Mouse (Mus musculus) embryo, embryonic 10.5 days (tissue): ENCODE results near the gene Kcnmb4.
A peak's percentile ranks its signal among the peaks of the same experiment; 100 is the strongest.

ENCODE experiments used
- DNase-seq: peaks from one replicate; pipeline ENCODE4 v3.0.0-alpha.2; 2015; ENCODE audit warnings: low spot score

Gene Kcnmb4

DNA sequence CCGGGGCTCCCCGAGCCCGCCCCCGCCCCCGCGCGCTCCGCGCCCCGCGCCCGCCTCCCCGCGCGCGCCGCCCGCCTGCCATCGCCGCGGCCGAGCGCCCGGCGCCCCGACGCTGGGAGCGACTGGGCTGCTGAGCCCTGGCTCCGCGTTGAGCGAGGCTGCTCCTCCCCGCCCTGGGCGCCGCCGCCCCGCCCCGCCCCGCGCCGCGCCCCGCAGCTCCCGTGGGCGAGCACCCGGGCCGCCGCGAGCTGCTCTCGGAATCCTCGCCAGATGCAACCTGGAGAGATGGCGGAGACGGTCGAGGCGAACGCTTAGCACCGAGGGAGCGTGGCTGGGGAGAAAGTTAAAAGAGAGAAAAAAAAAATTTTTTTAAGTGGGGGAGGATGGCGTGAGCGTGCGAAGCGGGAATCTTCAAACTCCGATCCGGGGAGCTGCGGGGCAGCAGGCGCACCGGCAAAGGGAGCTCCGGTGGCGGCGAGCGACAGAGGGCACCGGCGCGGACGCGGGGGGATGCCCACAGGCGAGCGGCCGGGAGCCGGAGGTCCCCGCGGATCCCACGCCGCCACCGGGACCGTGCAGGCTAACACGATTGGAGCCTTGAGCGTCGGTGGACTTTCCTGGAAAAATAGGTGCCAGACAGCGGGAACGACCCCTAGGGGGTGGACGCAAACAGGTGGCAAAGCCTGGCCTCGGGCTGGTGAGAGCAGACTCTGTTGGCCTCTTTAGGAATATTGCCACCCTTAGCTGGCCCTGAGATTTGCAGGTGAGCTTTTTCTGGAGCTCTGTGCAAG lies at the start of gene Kcnmb4:
TSS of gene Kcnmb4 (minus strand) at position 120 of the 791 bp plus-strand sequence.
- peak; percentile 64 for DNase-seq

GRCm38 (mm10) chr10:116519588-116519987 lies 45.9 kb upstream of the Kcnmb4 start:
- DNase-seq = no peak

- DNase-seq = no peak
Measured at GRCm38 (mm10) chr10:116515590-116515989, 41.9 kb upstream of the Kcnmb4 start.

DNA sequence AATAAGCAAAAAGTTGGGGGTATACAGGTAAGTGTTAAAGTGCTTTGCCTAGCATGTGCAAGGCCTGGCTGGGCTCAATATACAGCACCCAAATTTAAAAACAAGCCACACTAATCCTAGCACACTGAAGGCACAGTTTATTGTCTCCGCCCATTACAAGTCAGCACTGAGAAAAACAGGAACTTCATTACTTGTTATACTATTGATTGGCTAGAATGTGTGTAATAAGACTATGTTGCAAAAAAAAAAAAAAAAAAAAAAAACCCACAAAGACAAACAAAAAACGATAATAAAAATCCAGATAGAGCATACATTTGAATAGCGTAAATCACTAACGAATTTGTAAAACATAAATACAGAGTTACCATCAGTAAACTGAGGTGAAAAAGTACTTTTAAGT lies 41.5 kb upstream of the Kcnmb4 start:
- DNase-seq = no peak

GRCm38 (mm10) chr10:116513254-116513635 lies 39.6 kb upstream of the Kcnmb4 start:
- DNase-seq = no peak

DNA sequence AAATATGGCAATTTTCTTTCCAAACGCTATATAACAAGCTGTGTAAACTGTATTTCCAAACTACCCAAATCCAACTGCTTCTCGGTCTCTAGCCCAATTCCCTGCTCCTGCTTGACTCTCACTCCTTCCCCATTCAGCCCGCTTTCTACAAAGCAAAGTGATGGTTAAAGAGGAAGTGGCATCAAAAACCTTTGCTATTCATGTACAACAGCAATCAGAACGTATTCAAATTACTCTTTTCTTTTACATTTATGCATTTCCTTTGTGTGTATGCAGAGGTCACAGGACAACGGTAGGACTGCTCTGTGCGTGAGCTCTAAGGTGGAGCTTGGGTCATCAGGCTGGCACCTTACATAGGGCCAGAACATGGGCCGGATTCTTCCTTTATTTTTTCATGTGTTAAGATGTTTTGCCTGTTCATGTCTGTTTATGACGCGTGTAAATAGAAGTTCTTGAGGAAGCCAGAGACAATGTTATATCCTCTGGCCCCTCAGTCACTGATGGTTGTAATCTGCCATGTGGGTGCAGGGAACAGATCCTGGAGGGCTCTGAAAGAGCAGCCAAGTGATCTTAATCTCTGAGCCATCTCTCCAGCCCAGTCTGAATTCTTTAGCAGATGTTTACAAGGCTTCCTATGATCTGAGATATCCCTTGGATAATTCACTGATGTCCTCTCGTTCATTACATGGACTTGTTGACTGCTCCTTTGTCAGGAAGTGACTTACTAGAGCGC lies 39.0 kb upstream of the Kcnmb4 start:
- DNase-seq = no peak

GRCm38 (mm10) chr10:116505303-116506014 lies 31.8 kb upstream of the Kcnmb4 start:
- DNase-seq = no peak

DNA sequence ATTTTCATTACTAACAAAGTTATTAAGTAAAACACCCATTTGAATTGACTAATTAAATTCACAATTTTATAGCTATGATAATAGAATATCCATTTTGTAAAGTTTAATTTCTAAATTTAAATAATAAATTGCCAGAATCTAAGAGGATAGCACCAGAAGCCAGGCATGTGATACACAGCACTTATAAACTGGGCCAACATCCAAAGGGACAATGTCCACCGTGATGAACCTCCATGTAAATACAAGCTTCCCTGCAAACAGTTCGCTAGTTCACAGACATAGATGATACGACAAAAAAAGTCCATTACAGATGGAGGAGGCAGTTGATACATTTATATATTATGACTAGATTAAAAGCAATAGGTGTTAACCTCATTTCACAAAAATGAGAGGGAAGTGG lies 19.1 kb upstream of the Kcnmb4 start:
- DNase-seq = no peak

DNA sequence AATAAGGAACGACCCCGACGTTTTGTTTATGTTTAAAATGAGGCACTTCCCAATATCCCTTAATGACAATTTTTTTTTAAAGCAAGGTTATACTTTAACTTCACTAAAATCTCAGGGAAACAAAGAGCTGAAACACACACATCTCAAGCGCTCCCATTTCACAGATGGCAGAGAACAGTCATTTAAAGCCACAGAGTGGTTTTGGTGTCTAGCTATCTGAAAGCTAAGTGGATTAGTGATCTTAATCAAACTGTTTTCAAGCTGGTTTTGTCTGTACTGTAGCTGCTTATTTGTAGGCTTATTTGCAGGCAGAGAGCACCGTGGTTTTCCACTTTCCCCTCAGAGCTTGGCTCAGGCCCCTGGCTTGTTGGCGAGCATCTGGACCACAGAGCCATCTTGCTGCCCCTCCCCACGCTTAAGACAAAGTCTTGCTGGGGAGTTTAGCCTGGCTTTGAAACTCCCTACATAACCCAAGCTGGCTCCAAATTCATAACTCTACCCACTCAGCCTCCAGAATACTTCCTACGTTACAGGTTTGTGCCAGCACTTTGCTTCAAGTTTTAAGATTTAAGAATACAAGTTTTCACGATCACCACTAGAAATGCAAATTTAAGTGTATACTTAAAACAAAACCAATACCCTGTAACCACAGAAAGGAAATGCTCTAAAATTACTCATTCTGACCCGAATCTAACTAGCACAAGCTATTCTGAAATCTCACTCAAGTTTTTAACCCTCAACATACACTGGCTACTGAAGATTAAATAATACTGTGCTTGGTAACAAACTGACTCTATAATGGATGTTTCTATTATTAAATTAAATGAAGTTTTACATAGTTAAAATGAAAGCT lies 13.4 kb upstream of the Kcnmb4 start:
- no peak for DNase-seq

DNA sequence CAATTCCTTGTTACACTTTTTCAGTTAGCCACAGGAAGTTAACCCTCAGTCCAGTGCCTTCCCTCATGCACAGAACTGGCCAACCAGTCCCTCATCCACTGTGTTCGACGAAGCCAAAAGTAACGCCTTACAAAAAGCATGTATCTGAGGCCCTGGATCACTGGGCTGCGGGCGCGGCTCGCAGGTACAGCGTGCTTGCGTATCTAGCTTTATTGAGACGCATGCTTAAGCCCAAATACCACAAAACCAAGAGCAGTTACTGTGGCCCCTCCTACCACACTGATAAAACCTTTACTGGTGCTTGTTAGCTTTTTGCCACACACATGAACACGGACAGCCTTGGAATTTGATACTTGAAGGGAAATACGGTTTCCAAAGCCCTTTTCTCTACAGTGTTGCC lies 8.2 kb upstream of the Kcnmb4 start:
- DNase-seq = no peak

- DNase-seq = no peak
Measured at GRCm38 (mm10) chr10:116480988-116481387, 7.3 kb upstream of the Kcnmb4 start.

- DNase-seq = no peak
Measured at GRCm38 (mm10) chr10:116476559-116476958, 2.9 kb upstream of the Kcnmb4 start.

DNA sequence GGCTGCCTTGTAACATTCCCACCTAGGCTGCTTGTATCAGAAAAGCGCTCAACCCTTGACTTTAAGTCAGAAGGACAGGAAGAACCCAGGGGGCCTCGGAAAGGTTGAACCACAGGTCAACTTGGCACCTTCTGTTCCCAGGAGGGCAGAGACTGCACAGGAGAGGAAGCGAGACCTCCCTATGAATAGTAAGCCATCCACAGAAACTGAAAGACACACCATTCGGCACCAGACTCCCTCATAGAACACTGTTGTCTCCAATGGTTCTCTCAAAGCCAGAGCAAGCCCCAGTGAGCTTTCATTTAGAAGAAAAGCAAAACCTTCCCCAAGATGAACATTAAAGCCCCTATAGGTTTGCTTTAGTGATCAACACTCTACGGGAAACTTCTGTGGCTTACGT lies 2.0 kb upstream of the Kcnmb4 start:
- no peak for DNase-seq

GRCm38 (mm10) chr10:116473071-116473758 lies 463 bp downstream of the Kcnmb4 start:
- DNase-seq = peak; percentile 75

DNA sequence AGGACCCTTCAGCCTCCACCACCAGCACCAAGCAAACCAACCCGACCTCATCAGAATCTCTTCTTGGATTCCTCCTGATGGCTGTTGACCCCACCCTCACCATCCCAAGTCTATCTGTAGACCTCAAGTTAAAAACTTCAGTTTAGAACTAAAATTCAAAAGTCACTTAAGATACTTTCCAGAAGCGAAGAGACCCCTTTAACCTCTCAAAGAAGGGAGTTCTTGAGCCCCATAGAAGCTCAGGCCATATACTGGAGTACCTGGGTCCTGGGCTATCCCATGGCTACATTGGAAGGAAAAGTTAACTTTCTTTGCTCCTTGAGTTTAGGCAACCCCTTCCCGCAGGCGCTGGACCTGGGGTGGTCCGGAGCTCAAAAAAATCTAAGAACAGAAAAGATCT lies 1.1 kb downstream of the Kcnmb4 start:
- peak; percentile 27 for DNase-seq

DNA sequence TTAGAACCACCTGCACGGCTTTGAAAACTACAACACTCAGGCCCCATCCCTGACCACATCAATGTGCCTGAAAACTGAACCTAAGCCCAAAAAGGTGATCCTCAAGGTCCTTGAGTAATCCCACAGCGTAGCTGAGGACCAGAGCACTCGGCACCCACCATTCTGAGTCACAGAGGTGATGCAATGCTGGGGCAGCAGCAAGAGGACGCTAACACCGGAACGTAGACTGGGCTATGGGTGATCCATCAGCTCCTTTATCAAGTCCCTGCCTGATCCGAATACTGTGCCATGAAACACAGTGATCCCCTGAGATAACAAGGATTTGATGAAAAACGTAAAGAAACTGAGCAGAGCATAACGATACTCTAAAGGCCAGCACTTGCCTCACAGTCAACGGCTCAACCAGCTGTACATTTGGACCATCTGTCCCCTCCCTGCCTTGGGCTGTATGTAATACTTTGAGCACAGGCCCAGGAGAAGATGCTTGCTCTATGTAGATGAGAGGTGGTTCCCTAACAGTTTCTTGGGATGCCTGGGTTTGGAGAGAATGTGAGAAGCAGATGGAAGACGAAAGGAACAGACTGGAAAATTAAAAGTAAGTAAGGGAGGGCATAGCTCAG lies 3.3 kb downstream of the Kcnmb4 start:
- DNase-seq = no peak

GRCm38 (mm10) chr10:116468094-116468493 lies 5.6 kb downstream of the Kcnmb4 start:
- DNase-seq = no peak

DNA sequence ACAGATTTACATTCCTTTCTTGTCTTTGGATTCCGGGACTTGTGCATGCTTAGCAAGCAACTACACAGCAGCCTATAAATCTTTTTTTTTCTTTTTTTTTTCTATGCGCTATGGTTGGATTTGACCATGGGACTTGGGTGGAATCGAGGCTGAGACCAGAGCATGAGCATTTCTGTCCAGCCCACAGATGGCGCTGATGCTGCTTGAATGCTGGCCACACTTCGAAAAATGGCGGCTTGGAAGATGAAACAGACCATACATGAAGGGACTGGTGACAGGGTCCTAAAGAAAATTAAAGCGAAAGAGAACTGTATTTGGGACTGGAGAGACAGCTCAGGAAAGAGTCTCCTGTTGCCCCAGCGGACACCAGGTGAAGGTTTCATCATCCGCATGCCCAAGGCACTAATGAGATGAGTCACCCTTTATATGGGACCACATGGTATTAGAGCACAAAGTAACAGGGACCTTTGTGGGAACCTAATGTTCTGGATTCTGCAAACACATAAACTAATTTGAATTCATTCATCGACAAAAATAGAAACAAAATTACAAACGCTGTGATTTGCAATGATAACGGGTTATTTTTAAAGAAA lies 9.8 kb downstream of the Kcnmb4 start:
- no peak for DNase-seq

DNA sequence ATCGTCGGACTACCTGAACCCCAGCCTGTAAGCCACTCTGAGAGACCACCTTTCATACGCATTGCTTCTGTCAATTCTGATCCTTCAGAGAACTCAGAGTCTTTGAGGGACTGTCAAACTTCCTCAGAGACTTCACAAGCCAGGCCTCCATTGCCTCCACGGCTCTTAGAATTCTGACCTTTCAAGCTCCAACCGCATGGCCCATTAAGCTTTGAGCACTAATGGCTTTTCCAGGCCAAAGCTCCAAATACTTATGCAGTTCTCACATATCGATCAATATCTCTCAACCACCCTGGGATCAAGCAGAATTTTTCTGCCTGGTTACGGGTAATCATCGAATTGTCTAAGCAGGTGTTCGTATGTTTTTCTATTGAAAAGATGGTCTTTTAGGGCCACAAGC lies 12.2 kb downstream of the Kcnmb4 start:
- peak; percentile 50 for DNase-seq

DNA sequence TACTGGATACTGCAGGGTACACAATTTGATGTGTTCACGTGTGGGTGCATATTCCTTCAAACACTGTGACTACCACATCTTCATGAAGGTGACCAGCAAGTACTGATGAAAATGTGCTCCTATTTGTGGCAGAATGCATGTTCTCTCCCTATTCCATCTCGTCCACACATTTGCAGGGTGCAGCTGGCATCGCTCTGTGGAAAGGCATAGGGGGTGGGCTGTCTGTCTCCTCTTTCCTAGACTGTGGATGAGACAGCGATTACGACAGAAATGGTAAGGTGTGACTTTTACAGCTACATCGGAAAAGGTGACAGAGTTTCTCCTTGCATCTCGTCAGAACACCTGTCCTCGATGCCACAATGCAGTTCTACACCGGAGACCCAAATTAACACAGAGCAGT lies 14.9 kb downstream of the Kcnmb4 start:
- no peak for DNase-seq
